Mouse (Mus musculus) forebrain, embryonic 16.5 days (tissue): ENCODE data around the gene Dnajc1. TPM values are rescaled to one million over a fixed set of nuclear protein-coding genes. Genes with fewer than 3 reads are reported as not detected.

ENCODE experiments used
- ATAC-seq: fragments of 200-750 bp; cut with Nextera tagmentation; 2 replicates; pipeline ENCODE4 v1.8.0; 2017; ENCODE audit warnings: mild to moderate bottlenecking, moderate library complexity
- H3K27ac ChIP-seq: fragments of 300-500 bp; sonication (generic); 2 replicates; pipeline ENCODE4 v1.5.1; 2014; ENCODE audit warnings: low read length, control low read depth
- H3K27me3 ChIP-seq: fragments of 300-500 bp; sonication (generic); replicated peaks from 2 replicates; pipeline ENCODE4 v1.6.1; 2014; ENCODE audit warnings: low read length; ENCODE audit not compliant: control insufficient read depth, insufficient read depth
- H3K36me3 ChIP-seq: fragments of 300-500 bp; sonication (generic); 2 replicates; pipeline ENCODE4 v1.6.1; 2014; ENCODE audit not compliant: control insufficient read depth, insufficient read depth
- H3K4me1 ChIP-seq: fragments of 300-500 bp; sonication (generic); replicated peaks from 2 replicates; pipeline ENCODE4 v1.6.1; 2014; ENCODE audit warnings: low read length; ENCODE audit not compliant: control insufficient read depth, insufficient read depth
- H3K4me2 ChIP-seq: fragments of 300-500 bp; sonication (generic); 2 replicates; pipeline ENCODE4 v1.6.1; 2014; ENCODE audit warnings: mild to moderate bottlenecking, low read length, control low read depth
- H3K4me3 ChIP-seq: fragments of 300-500 bp; sonication (generic); replicated peaks from 2 replicates; pipeline ENCODE4 v1.5.1; 2014; ENCODE audit warnings: mild to moderate bottlenecking, low read length, control low read depth
- H3K9ac ChIP-seq: fragments of 300-500 bp; sonication (generic); replicated peaks from 2 replicates; pipeline ENCODE4 v1.6.1; 2014; ENCODE audit warnings: low read depth, low read length, control low read depth
- H3K9me3 ChIP-seq: fragments of 300-500 bp; sonication (generic); 2 replicates; pipeline ENCODE4 v1.6.1; 2016; ENCODE audit warnings: low read length; ENCODE audit not compliant: control insufficient read depth
- WGBS: fragments of 180-500 bp; shearing (Covaris S2); extraction: QIAGEN DNeasy Blood & Tissue Kit; methylation state at CpG from one replicate; pipeline ENCODE4 v1.1.7; 2014; 5-methylcytosine and 5-hydroxymethylcytosine counted together
- polyA plus RNA-seq: library from polyadenylated mRNA; unstranded; fragments of >200 nt; fragmentation: Nextera tagmentation; extraction: Ambion mirVana; gene quantifications from 2 replicates; pipeline ENCODE4 v1.2.1, GENCODE M21; 2015

Dnajc1 gene
- polyA plus RNA-seq, 1 experiment from 2014 or later = 28.5 TPM

DNA sequence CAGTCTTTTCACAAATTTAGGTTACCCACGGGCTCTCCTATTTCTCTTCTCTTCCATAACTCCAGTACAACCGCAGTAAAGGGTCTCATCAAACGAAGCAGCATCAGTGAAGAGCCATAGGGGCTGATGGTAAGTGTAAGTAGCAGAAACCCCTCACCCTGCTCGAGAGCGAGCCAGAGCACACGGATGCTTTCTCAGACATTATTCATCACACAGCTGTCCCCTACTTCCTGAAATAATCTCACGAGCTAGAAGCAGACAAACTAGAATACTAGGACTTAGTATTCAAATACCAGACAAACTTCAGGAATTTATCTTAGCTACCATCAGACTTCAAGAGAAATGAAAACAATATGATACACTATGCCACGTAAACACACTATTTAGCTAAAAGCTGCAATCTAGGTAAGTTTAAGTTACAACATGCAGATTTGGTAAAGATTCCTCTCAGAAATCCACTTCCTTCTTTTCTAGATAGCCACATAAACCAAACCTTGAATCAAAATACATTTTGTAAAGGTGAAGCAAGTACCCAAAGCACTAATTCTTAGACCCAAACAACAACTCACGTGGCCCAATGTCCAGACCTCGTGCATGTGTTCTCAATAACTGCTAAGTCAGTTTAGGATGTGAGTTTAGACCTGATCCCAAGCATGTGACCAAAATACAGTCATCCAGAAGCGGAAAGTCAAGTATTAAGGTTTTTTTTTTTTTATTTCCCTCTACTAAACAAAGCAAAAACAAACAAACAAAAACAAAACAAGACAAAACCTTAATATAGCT lies 20.0 kb downstream of the Dnajc1 start:
- no peak overlapping the region for H3K4me3 ChIP-seq
- no peak overlapping the region for H3K9ac ChIP-seq
- no peak overlapping the region for H3K27ac ChIP-seq
- H3K36me3 ChIP-seq = no peaks in the 10 kb centered on the region
- no peak overlapping the region for H3K4me2 ChIP-seq
- H3K4me1 ChIP-seq = no peaks in the 10 kb centered on the region
- no peaks in the 10 kb centered on the region for H3K9me3 ChIP-seq
- no peaks in the 10 kb centered on the region for H3K27me3 ChIP-seq
- no peak for ATAC-seq
- WGBS = 82% methylated on average over 11 of the region's 11 CpGs

DNA sequence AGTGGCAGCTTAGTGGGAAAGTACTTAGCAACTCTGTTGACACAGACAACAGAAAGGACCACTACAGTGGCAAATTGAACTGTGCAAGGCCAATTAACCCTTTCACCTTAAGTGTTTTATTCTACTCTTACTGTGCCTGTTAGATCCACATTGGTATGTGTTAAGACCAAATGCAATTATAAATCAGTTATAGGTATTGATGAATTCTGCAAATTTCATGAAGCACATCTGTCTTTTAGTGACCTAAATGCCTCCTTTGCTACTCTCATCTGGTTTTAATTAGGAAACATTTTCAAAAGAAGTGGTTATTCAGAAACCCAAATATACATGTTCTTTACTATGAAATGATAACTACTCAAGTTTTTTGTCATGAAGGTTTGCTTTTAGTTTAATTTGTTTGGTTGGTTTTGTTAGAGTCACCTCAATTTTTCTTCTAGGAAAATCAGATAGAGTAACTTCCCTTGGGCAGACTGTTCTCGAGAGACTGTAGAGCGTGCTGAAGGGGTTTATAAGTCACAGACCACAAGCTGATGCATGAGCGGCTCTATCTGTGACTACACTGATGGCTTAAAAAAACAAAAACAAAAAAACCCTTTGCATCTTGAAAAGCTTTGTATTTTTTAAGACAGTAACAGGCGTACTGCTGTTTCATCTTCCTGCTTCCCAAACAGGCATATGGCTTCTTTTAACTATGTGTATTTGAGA lies 21.7 kb downstream of the Dnajc1 start:
- H3K27me3 ChIP-seq = no peaks in the 10 kb centered on the region
- H3K27ac ChIP-seq = no peak overlapping the region
- H3K36me3 ChIP-seq = no peaks in the 10 kb centered on the region
- H3K9ac ChIP-seq = no peak overlapping the region
- no peaks in the 10 kb centered on the region for H3K4me1 ChIP-seq
- no peak for ATAC-seq
- no peak overlapping the region for H3K4me3 ChIP-seq
- H3K4me2 ChIP-seq = no peak overlapping the region
- no peaks in the 10 kb centered on the region for H3K9me3 ChIP-seq
- WGBS = 82% methylated on average over 4 of the region's 4 CpGs

DNA sequence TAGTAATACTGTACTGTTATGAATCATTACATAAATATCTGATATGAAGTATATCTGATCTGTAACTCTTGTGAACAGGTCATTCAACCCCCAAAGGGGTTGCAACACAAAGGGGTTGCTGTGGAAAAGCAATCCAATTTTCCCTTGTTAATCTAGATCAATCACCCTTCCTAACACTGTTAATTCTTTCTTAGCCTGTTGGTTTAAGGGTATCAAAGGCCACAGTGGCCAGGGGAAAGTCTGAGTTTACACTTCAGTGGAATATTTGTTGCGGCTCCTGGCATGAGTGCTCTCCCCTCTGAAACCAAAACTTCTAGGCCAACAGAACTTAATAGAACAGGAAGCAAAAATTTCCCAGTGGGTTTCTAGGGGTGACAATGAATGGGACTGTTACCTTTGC lies 28.2 kb downstream of the Dnajc1 start:
- 88% methylated on average over 1 of the region's 1 CpGs for WGBS
- ATAC-seq = no peak
- no peak overlapping the region for H3K4me2 ChIP-seq
- no peak overlapping the region for H3K9ac ChIP-seq
- peaks cover 3% of the 10 kb centered on the region; the same call in 1 of the 2 replicates for H3K9me3 ChIP-seq
- H3K36me3 ChIP-seq = peaks cover 3% of the 10 kb centered on the region; the same call in 1 of the 2 replicates
- no peaks in the 10 kb centered on the region for H3K4me1 ChIP-seq
- H3K4me3 ChIP-seq = no peak overlapping the region
- H3K27ac ChIP-seq = no peak overlapping the region
- H3K27me3 ChIP-seq = no peaks in the 10 kb centered on the region

DNA sequence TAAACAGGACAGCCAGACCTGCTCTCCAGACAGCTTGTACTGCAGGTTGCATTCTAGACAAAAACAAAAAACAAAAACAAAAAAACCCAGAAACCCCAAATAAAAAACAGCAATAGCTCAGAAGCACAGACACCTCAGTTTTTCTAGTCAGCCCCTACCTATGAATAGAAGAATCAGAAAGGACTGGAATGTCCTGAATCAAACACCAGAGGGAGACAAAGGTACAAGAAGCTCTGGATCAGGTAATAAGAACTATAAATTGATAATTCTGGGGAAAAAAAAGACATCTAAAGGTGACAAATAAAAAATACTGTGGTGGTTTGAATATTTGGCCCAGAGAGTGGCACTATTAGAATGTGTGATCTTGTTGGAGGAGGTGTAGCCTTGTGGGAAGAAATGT lies 37.3 kb downstream of the Dnajc1 start:
- no peaks in the 10 kb centered on the region for H3K4me1 ChIP-seq
- ATAC-seq = no peak
- no peak overlapping the region for H3K9ac ChIP-seq
- no peaks in the 10 kb centered on the region for H3K27me3 ChIP-seq
- no peaks in the 10 kb centered on the region for H3K36me3 ChIP-seq
- H3K4me2 ChIP-seq = no peak overlapping the region
- H3K9me3 ChIP-seq = no peaks in the 10 kb centered on the region; the same call in 1 of the 2 replicates
- no peak overlapping the region for H3K4me3 ChIP-seq
- H3K27ac ChIP-seq = no peak overlapping the region

GRCm38 (mm10) chr2:18352620-18353019 lies 40.0 kb downstream of the Dnajc1 start:
- Histone ChIP-seq H3K4me2 (no peak overlapping the region), H3K4me1 (no peaks in the 10 kb centered on the region), H3K9ac (no peak overlapping the region), H3K9me3 (no peaks in the 10 kb centered on the region; the same call in 1 of the 2 replicates), H3K36me3 (no peaks in the 10 kb centered on the region), H3K27me3 (no peaks in the 10 kb centered on the region), H3K4me3 (no peak overlapping the region), H3K27ac (no peak overlapping the region)
- ATAC-seq = no peak
- WGBS = 89% methylated on average over 2 of the region's 2 CpGs

DNA sequence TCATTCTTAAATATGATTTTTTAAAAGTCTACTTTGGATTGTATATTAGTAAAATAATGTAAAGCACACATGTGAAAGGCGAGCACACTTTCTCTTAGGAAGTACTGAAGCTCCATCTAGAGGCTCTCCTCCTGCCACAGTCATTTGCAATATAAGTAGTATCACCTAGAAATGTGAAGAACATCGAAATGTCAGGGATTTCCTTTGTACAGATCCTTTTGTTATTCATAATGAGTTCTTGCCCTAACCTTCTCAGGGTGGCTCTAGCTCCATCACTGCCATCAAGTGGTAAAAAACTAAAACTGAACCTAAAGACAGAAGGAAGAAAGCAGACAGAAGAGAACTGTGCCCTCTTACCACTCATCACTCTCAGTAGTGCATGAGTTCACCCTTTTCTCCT lies 49.2 kb downstream of the Dnajc1 start:
- no peaks in the 10 kb centered on the region for H3K4me1 ChIP-seq
- H3K4me2 ChIP-seq = no peak overlapping the region
- H3K36me3 ChIP-seq = no peaks in the 10 kb centered on the region
- no peaks in the 10 kb centered on the region for H3K27me3 ChIP-seq
- peak; percentile 80 for ATAC-seq
- no peaks in the 10 kb centered on the region for H3K9me3 ChIP-seq
- H3K4me3 ChIP-seq = no peak overlapping the region
- no peak overlapping the region for H3K27ac ChIP-seq
- 46% methylated on average over 2 of the region's 2 CpGs for WGBS
- no peak overlapping the region for H3K9ac ChIP-seq

DNA sequence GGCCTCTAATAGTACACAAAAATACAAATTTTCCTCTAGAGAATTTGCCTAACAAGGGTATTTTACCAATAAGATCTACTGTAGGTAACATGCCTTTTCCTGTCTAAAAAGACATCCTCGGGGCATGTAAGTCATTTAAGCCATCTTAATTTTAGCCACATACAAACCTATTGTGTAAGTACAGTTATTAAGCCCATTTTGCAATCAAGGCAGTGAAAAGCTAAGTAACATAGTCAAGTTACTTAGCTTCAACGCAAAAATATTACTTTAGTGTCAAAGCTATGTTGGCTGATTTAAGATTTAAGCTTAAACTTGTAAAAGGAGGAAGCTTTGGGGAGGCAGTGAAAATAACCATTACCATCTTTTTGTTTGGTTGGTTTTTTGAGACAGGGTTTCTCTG lies 74.0 kb downstream of the Dnajc1 start:
- ATAC-seq = no peak
- no peak overlapping the region for H3K4me2 ChIP-seq
- H3K4me3 ChIP-seq = no peak overlapping the region
- peaks cover 2% of the 10 kb centered on the region; the same call in 1 of the 2 replicates for H3K9me3 ChIP-seq
- no peaks in the 10 kb centered on the region for H3K36me3 ChIP-seq
- no peak overlapping the region for H3K27ac ChIP-seq
- no peaks in the 10 kb centered on the region; the same call in 1 of the 2 replicates for H3K4me1 ChIP-seq
- no peaks in the 10 kb centered on the region for H3K27me3 ChIP-seq
- no peak overlapping the region for H3K9ac ChIP-seq
- 79% methylated on average over 2 of the region's 2 CpGs for WGBS

DNA sequence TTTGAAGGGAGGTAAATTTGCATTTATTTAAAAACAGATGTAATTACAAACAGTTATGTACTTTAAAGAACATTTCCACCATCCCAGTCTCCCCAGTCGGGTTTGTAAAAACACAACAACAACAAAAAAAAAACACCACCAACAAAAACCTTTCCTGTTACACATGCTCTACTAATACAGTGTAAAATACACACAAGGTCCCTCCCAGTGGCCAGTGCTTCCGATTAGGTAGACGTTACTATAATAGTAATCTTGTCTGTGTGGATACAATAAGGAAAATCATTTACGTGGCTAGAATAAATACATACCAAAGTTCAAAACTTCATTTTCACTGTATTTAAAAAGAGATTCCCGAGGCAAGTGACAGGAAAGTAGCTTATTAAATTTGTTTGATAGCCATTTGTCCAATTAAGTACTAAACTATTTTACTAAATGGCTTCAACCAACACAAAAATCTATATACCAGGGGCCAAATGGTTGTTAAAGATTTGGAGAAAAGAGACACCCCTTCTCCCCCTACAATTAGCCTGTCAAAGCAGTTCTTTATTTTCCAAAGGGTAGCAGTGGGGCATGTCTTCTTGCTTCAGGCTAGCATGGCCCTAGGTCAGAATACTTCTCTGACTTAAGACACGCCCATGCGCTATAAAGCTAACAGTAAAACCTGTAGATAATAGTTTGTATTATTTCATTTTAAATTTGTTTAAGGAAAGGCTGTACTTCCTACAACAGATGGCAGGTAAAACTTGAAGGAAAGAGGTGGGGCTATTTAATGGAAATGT lies 74.9 kb downstream of the Dnajc1 start:
- 0 out of 2 replicates have a peak, but pooled peaks have one; percentile 45 for ATAC-seq
- H3K4me2 ChIP-seq = no peak overlapping the region
- no peaks in the 10 kb centered on the region; the same call in 1 of the 2 replicates for H3K4me1 ChIP-seq
- WGBS = 17% methylated on average over 7 of the region's 7 CpGs
- no peak overlapping the region for H3K9ac ChIP-seq
- H3K9me3 ChIP-seq = peaks cover 2% of the 10 kb centered on the region; the same call in 1 of the 2 replicates
- H3K27me3 ChIP-seq = no peaks in the 10 kb centered on the region
- no peak overlapping the region for H3K27ac ChIP-seq
- no peak overlapping the region for H3K4me3 ChIP-seq
- H3K36me3 ChIP-seq = no peaks in the 10 kb centered on the region

- WGBS = 11% methylated on average over 2 of the region's 2 CpGs
- Histone ChIP-seq H3K36me3 (no peaks in the 10 kb centered on the region), H3K4me1 (no peaks in the 10 kb centered on the region; the same call in 1 of the 2 replicates), H3K9ac (no peak overlapping the region), H3K4me3 (no peak overlapping the region), H3K27me3 (no peaks in the 10 kb centered on the region), H3K4me2 (no peak overlapping the region), H3K27ac (no peak overlapping the region), H3K9me3 (peaks cover 2% of the 10 kb centered on the region; the same call in 1 of the 2 replicates)
- ATAC-seq = peak; percentile 84
Observed at GRCm38 (mm10) chr2:18316909-18317308, 75.7 kb downstream of the Dnajc1 start.
